Mouse (Mus musculus) spleen, adult 2 months (tissue): Measurements from ENCODE around the gene Cdh8.

Experiments
- CTCF ChIP-seq: fragments of 200-500 bp; IDR thresholded peaks from 2 replicates; pipeline ENCODE4 v1.5.1; 2011; ENCODE audit warnings: mild to moderate bottlenecking, inconsistent platforms; ENCODE audit not compliant: insufficient read depth, insufficient read length, insufficient replicate concordance; ENCODE audit errors: extremely low read depth
- POLR2A ChIP-seq: fragments of 200-500 bp; IDR thresholded peaks from 2 replicates; pipeline ENCODE4 v1.6.1; 2011; ENCODE audit warnings: low read depth, low read length, inconsistent platforms

GRCm38 (mm10) chr8:99446506-99446905 is 30.2 kb upstream of the Cdh8 start:
- TF ChIP-seq CTCF, result no peak
- TF ChIP-seq POLR2A, result no peak
